Mouse (Mus musculus) embryonic stem cell, embryonic (primary cell): ENCODE results near the gene Pigv.

Experiments
- CTCF ChIA-PET, 4 experiments: fragments of 300-600 bp in 2 of 4; fragments of 350-600 bp in 2 of 4; sonication (Branson Sonifier 250); formaldehyde crosslinking; loops; one replicate each; lab custom pipeline; 2022; ENCODE audit warnings: inconsistent platforms in 2 of 4; lab: Charles Lee
- POLR2A ChIA-PET, 4 experiments: fragments of 300-600 bp in 2 of 4; fragments of 350-600 bp in 2 of 4; sonication (Branson Sonifier 250); formaldehyde crosslinking; loops; one replicate each; lab custom pipeline; 2022; ENCODE audit warnings: antibody characterized with exemption in 4 of 4, inconsistent platforms in 1 of 4; lab: Charles Lee

Pigv gene

DNA sequence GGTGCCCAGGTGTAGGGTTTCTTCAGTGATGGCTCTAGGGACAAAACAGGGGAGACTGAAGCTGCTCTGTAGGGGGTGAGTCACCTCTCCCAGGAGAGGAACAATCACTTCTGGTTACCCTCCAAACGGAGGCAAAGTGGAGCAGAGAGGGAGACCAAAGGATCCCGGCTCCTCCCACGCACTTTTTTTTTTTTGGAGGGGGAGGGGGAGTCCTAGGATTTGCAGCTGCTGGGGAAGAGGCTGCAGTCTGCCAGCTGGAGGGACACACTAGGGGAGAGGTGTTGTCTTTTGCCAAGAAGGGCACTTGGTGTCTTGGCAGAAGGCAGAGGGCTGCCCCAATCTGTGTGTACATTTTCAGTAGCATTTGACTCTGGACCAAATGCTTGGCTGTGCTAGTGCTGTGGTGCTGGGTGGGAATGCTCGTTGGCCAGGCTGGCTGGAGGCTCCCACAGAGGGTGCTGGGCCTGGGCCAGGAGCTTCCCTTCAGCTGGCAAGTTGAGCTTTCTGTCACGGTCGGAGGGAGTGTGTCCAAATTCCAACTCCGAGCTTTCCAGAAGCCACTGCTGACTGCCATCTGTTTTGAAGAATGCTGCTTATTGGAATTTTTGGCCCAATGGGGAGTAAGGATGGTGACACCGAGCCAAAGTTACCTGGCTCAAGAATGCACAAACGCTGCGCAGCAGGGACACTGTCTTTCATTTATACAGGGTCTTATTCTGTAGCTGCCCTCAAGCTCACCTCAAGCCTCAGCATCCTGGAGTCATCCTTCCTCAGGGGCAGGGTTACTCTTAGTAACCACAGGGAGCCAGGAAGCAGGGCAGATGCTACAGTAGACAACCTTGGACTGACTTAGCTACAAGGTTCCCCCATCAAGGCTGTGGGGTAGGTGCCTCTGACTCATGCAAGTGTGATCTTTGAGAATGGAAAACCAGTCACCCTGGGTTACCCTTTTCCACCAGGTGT, 12.0 kb downstream of the Pigv start:
- POLR2A ChIA-PET = interaction anchor here (0.5 to 9.0 kb wide), 83 partner anchors 8 to 426 kb away, joined by 3 to 171 read pairs (median 4); partner anchors contain the start of genes Pigv (in 4 of the 4), Zdhhc18 (in 3 of the 4), Gpatch3 (in 2 of the 4) and Arid1a (in 1 of the 4)
- CTCF ChIA-PET = interaction anchor here (0.5 to 3.5 kb wide), 20 partner anchors 9 to 181 kb away, joined by 3 to 18 read pairs (median 5); partner anchors contain the start of genes Zdhhc18 (in 3 of the 4) and Pigv (in 1 of the 4)

DNA sequence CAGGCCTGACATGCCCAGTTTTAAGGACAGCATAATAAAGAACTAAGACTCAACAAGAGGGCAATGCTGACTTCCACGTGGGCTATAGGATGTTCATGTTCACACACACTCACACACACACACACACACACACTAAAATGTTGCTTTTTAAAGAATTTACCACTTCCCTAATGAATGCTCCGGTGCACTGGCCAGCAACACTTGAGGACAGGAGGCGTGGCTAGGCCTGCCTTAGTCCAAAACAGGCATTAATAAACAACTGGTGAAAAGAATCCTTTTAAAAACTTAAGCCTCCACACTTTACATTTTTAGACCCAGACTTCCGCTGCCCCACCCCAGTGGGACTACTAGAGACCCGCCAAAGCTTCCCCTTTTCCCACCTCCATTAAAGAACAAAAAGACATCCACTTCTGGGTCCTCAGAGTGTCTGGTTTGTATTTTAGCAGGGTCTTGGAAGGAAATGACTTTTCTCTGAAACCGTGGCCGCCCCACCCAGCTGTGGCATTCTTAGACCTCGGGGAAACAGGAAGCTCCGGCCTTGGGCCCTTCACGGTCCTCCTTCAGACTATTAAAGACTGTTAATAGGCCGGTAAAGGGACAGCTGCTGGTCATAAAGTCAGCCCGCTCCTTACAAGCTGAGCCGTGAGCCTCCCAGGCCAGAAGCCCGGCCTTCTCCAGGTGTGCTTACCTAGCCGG, 12.8 kb downstream of the Pigv start:
- POLR2A ChIA-PET = interaction anchor here (0.5 to 9.0 kb wide), 67 partner anchors 8 to 426 kb away, joined by 3 to 171 read pairs (median 4); partner anchors contain the start of genes Pigv (in 4 of the 4), Zdhhc18 (in 3 of the 4), Arid1a (in 1 of the 4) and Gpatch3 (in 1 of the 4)
- CTCF ChIA-PET = interaction anchor here (0.6 to 3.5 kb wide), 17 partner anchors 8 to 800 kb away, joined by 3 to 18 read pairs (median 5); partner anchors contain the start of genes Zdhhc18 (in 4 of the 4) and Pigv (in 1 of the 4)

DNA sequence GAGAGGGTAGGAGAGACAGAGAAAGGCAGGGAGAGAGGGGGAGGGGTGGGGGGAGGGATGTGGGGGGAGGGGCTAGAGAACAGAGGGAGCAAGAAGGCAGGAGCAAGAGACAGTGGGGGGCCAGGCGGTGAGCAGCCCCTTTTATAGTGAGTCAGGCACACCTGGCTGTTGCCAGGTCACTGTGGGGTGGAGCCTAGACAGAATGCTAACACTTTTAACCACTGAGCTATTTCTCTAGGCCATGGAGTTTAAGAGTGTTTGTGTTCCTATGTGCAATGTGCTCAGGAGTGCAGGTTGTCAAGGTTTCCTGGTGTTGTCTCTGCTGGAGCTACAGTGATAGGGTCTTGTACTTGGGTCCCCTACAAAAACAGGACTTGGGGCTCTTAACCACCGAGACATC, 13.7 kb downstream of the Pigv start:
- POLR2A ChIA-PET = interaction anchor here (0.6 to 9.0 kb wide), 38 partner anchors 9 to 288 kb away, joined by 3 to 171 read pairs (median 5); partner anchors contain the start of genes Pigv (in 2 of the 4) and Zdhhc18 (in 1 of the 4)
- CTCF ChIA-PET = interaction anchor here in 3 of 4 experiments (0.6 to 3.5 kb wide), 9 partner anchors 8 to 178 kb away, joined by 3 to 17 read pairs (median 5); partner anchors contain the start of gene Zdhhc18 (in 2 of the 3)

DNA sequence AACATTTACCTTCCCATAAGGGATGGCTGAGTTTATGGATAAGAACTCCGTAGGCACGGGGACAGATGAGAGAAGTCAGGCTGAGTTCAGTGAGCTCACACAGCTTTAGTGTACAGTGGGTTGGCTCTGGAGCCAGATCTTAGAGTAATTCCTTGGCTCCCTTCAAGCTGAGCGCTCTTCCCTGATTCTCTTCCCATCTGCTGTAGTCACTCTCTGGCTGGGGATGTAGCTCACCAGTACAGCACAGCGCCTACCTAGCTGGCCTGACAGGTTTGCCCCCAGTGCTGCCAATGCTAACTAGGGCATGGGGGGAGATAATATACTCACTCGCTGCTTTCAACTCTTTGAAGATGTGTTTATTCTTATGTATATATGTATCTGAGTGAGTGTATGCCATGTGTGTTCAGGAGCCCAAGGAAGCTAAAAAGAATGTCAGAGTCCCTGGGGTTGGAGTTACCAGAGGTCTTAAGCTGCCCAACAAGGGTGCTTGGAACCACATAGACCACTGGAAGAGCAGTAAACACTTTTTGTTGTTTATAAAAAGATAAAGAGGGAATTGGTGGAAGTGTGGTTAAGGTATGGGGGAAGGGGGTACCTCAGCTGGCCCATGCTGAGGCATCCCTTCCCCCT, 14.5 kb downstream of the Pigv start:
- CTCF ChIA-PET = interaction anchor here in 2 of 4 experiments (0.5 to 3.5 kb wide), 10 partner anchors 8 to 175 kb away, joined by 3 to 17 read pairs (median 4); partner anchors contain the start of gene Zdhhc18 (in 1 of the 2)
- POLR2A ChIA-PET = interaction anchor here (0.6 to 9.0 kb wide), 31 partner anchors 9 to 242 kb away, joined by 3 to 171 read pairs (median 5); partner anchors contain the start of gene Pigv (in 2 of the 4)

DNA sequence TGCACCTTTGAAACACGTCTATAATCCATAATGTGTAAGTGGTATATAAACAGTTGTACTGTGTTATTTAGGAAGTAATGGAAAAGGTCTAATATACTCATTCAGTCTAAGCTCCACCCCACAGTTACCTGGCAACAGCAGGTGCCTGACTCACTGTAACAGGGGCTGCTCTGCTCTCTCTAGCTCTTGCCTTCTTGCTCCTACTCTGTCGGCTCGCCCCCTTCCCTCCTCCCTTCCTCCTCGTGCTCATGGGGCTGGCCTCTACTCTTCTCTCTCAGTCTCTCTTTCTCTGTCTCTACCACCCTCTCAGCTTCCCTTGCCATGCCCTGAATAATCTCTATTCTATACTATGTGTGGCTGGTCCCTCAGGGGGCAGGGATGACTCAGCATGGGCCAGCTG, 15.4 kb downstream of the Pigv start:
- ChIA-PET CTCF (interaction anchor here (0.5 to 2.5 kb wide), 26 partner anchors 10 to 797 kb away, joined by 3 to 11 read pairs (median 4); partner anchors contain the start of genes Gpatch3 (in 1 of the 4) and Pigv (in 1 of the 4)), POLR2A (interaction anchor here (0.6 to 9.0 kb wide), 45 partner anchors 8 to 660 kb away, joined by 3 to 171 read pairs (median 3); partner anchors contain the start of genes Pigv (in 2 of the 4) and Gpatch3 (in 1 of the 4))

DNA sequence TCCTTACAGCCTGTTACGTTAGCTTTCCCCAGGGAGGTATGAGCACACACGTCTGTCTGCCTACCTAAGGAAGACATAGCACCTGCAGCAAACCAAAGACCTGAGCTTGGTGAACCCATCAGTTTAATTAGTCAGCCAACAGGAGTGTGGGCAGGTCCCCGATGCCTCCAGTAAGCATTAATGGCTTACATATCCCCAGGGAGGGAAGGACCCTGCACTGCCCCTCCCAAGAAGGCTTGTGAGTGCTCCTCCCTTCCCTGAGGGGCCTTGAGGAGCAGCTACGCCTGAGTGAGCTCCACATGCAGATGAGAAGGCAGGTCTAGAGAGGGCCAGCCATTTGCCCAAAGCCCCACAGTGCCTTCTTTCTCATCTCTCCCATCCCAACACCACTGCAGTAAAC, 16.2 kb downstream of the Pigv start:
- CTCF ChIA-PET = interaction anchor here (0.5 to 2.5 kb wide), 26 partner anchors 11 to 539 kb away, joined by 3 to 11 read pairs (median 4); partner anchors contain the start of genes Pigv (in 2 of the 4), Gpatch3 (in 1 of the 4) and Gpn2 (in 1 of the 4)
- POLR2A ChIA-PET = interaction anchor here (0.5 to 9.0 kb wide), 52 partner anchors 8 to 244 kb away, joined by 3 to 171 read pairs (median 3); partner anchors contain the start of genes Pigv (in 2 of the 4) and Gpatch3 (in 1 of the 4)

DNA sequence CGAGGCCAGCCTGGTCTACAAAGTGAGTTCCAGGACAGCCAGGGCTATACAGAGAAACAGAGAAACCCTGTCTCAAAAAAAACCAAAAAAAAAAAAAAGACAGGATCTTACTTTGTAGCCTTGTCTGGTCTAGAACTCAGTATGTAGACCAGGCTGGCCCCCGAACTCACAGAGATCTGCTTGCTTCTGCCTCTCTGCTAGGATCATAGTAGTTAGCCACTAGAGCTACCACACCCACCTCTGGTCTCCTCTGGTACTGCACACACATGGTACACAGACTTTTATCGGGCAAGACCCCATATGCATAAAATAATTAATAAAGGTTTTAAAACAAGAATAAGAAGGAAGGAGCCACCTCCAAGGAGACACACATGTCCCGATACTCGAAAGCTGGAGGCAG, 18.4 kb downstream of the Pigv start:
- CTCF ChIA-PET = interaction anchor here in 3 of 4 experiments (0.5 to 1.6 kb wide), 3 partner anchors 31 to 823 kb away, joined by 3 to 12 read pairs (median 4); no protein-coding TSS in a partner anchor
- POLR2A ChIA-PET = interaction anchor here in 2 of 4 experiments (0.6 to 1.2 kb wide), 2 partner anchors 40 to 179 kb away, joined by 3 read pairs; no protein-coding TSS in a partner anchor

DNA sequence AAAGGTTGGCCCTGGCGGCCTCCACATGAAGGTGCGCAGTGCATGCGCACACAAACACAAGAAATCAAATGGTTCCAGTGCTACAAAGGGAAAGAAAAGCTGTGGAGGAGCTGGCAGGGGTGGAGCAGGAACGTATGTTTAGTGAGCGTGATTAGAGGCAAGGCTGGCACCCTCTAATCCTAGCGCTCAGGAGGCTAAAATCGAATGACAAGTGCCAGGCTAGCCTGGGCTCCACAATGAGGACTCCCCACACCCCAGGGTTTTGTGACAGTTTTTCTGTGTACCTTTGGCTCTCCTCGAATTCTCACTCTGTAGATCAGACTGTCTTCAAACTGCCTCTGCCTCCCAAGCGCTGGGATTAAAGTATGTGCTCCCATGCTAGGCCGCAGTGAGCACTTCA, 19.7 kb downstream of the Pigv start:
- ChIA-PET POLR2A (interaction anchor here in 3 of 4 experiments (0.7 kb wide), 3 partner anchors 8 to 245 kb away, joined by 3 read pairs; no protein-coding TSS in a partner anchor), CTCF (interaction anchor here in 2 of 4 experiments (0.6 to 0.7 kb wide), 3 partner anchors 19 to 1889 kb away, joined by 3 to 5 read pairs (median 4); no protein-coding TSS in a partner anchor)

DNA sequence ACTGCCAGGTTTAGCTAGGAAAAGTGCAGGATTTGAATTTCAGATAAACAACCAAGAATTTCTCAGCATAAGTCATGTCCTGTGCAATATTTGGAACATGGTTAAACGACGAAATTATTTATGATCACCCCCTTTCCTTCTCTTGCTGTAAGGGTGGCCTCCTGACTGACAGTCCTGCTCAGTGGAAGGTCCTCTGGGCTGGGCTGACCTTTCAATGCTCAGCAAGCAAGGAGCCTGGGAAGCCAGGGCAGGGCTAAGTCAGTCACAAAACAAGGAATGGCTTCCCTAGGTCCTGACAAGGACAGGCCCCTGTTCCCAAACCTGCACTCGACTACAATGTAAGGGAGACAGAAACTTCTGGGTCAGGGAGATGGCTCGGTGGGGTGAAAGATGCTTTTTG, 20.5 kb downstream of the Pigv start:
- ChIA-PET CTCF (interaction anchor here (0.6 to 3.1 kb wide), 13 partner anchors 8 to 186 kb away, joined by 3 to 10 read pairs (median 4); no protein-coding TSS in a partner anchor), POLR2A (interaction anchor here (0.6 to 2.2 kb wide), 13 partner anchors 8 to 179 kb away, joined by 3 to 7 read pairs (median 4); no protein-coding TSS in a partner anchor)

DNA sequence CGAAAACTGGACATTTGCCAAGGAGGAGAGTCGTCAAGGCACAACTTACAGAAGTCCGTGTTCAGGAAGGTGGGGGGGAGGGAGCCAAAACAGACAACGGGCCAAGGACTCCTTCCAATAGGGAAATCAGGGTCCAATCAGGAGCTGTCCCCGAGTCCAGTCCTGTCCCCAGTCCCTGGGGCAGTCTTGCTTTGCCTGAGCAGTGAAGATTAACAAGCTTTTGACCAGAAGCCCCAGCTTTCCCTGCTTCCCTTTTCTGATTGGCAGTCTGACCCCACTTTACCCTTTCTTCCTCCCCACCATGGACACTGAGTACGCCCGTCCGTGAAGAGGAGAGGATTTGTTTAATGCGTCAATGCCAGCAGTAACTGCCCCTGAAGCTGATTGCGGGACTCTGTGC, 21.0 kb downstream of the Pigv start:
- CTCF ChIA-PET = interaction anchor here (0.6 to 3.1 kb wide), 22 partner anchors 9 to 187 kb away, joined by 3 to 14 read pairs (median 4); no protein-coding TSS in a partner anchor
- POLR2A ChIA-PET = interaction anchor here (0.6 to 2.2 kb wide), 18 partner anchors 9 to 179 kb away, joined by 3 to 7 read pairs (median 4); no protein-coding TSS in a partner anchor

DNA sequence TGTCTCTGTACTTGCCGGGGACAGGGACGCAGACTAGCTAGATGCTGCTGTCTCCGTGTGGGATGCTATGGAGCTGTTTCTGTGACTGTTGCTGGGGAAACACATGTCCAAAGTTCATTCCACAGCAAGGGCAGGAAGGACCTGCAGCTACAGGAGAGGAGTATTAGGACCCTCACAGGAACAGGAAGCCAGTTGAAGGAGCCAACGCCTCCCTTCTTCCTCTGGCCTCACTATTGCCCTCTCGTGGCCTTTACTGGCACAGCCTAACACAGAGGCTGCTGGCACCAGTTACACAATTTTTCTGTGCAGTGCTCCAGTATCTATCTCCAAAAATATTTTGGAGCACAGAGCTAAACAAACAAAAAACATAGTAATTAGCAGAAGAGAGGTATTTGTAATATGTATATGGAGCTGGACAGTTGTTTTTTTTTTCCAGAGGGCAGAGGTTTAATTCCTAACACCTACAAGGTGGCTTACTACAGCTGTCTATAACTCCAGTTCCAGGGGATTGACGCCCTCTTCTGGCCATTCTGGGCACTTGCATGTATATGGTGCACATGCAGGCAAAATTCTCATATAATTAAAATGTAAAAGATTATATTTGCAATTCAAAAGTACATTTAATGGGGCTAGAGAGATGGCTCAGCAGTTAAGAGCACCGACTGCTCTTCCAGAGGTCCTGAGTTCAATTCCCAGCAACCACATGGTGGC, 22.3 kb downstream of the Pigv start, which contains the start of gene Zdhhc18:
Gene Zdhhc18, minus strand, starts transcription at position 166 of the 711 bp plus-strand sequence.
- CTCF ChIA-PET = interaction anchor here (0.6 to 3.1 kb wide), 79 partner anchors 10 to 1638 kb away, joined by 3 to 19 read pairs (median 5); partner anchors contain the start of genes Pigv (in 2 of the 4), Gpatch3 (in 1 of the 4), Nudc (in 1 of the 4) and Sfn (in 1 of the 4)
- POLR2A ChIA-PET = interaction anchor here in 3 of 4 experiments (0.5 to 2.4 kb wide), 27 partner anchors 10 to 302 kb away, joined by 3 to 8 read pairs (median 4); no protein-coding TSS in a partner anchor

DNA sequence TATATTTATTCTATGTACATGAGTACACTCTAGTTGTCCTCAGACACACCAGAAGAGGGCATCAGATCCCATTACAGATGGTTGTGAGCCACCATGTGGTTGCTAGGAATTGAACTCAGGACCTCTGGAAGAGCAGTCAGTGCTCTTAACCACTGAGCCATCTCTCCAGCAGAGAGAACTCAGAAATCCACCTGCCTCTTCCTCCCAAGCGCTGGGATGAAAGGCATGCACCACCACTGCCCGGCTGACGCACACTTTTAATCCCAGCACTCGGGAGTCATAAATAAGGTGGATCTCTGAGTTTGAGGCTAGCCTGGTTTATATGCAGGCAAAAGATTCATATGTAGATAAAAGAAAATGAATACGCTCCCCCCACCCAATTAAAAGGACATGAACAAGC, 23.0 kb downstream of the Pigv start:
- POLR2A ChIA-PET = interaction anchor here in 3 of 4 experiments (0.5 to 2.4 kb wide), 22 partner anchors 10 to 302 kb away, joined by 3 to 8 read pairs (median 4); no protein-coding TSS in a partner anchor
- CTCF ChIA-PET = interaction anchor here (0.6 to 3.1 kb wide), 63 partner anchors 10 to 261 kb away, joined by 3 to 19 read pairs (median 5); partner anchors contain the start of genes Pigv (in 2 of the 4), Gpatch3 (in 1 of the 4), Nudc (in 1 of the 4) and Sfn (in 1 of the 4)

DNA sequence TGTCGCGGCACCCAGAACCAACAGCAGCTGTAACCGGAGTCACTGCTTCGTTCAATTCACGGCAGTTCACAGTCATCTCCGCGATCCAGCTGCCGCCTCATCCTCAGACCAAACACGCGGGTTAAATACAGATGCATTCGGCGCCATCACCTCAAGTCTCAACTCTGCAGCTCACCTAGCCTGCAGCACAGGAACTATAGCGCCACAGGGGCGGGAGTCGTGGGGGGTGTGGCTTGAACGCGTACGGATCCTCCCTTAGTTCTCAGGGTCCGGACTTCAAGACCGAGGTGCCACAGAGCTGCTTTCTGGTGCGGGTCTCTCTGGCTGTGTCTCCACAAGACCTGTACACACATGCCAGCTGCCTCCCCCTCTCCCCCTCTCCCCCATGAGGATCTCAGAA, 26.8 kb downstream of the Pigv start:
- ChIA-PET POLR2A (interaction anchor here (0.6 to 3.7 kb wide), 24 partner anchors 11 to 254 kb away, joined by 3 to 21 read pairs (median 4); partner anchors contain the start of genes Arid1a (in 1 of the 4), Gpatch3 (in 1 of the 4), Pigv (in 1 of the 4) and Tent5b (in 1 of the 4)), CTCF (interaction anchor here in 3 of 4 experiments (0.6 to 2.0 kb wide), 23 partner anchors 10 to 193 kb away, joined by 3 to 7 read pairs (median 4); partner anchors contain the start of genes Sfn (in 2 of the 3) and Pigv (in 1 of the 3))

DNA sequence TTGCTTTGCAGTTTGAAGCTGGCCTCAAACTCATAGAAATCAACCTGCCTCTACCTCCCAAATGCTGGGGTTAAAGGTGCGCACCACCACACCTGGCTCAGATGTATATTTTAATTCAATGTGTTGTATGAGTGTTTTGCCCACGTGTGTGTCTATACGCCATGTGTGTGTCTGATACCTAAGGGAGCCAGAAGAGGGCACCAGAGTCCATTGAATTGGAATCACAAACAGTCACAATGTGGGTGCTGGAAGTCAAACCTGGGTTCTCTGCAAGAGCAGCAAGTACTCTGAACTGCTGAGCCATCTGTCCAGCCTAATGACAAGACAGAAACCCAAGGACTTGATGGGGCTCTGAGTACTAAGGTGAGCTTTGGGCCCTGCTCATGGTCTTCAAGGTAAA, 27.3 kb downstream of the Pigv start:
- POLR2A ChIA-PET = interaction anchor here (0.6 to 3.7 kb wide), 24 partner anchors 11 to 286 kb away, joined by 3 to 21 read pairs (median 3); partner anchors contain the start of genes Arid1a (in 1 of the 4), Pigv (in 1 of the 4) and Tent5b (in 1 of the 4)
- CTCF ChIA-PET = interaction anchor here in 3 of 4 experiments (0.6 to 2.0 kb wide), 24 partner anchors 10 to 193 kb away, joined by 3 to 7 read pairs (median 4); partner anchors contain the start of genes Sfn (in 2 of the 3) and Pigv (in 1 of the 3)
